Mouse (Mus musculus) gastrocnemius, postnatal 4 days (tissue): ENCODE measurements around the gene Pnma1. TPM values are rescaled to one million over a fixed set of nuclear protein-coding genes. Genes with fewer than 3 reads are reported as not detected.

Source experiments
- DNase-seq, 2 experiments: peaks; one replicate each; pipeline ENCODE4 v3.0.0; 2021 to 2022; ENCODE audit warnings: low spot score in 2 of 2, mixed read lengths in 2 of 2
- total RNA-seq, 2 experiments: library from RNA; stranded (reverse); gene quantifications; 2 replicates each; pipeline ENCODE4 v1.2.3; 2021

Pnma1 gene
- total RNA-seq, 2 experiments from 2014 or later: 0.54 to 0.81 TPM

DNA sequence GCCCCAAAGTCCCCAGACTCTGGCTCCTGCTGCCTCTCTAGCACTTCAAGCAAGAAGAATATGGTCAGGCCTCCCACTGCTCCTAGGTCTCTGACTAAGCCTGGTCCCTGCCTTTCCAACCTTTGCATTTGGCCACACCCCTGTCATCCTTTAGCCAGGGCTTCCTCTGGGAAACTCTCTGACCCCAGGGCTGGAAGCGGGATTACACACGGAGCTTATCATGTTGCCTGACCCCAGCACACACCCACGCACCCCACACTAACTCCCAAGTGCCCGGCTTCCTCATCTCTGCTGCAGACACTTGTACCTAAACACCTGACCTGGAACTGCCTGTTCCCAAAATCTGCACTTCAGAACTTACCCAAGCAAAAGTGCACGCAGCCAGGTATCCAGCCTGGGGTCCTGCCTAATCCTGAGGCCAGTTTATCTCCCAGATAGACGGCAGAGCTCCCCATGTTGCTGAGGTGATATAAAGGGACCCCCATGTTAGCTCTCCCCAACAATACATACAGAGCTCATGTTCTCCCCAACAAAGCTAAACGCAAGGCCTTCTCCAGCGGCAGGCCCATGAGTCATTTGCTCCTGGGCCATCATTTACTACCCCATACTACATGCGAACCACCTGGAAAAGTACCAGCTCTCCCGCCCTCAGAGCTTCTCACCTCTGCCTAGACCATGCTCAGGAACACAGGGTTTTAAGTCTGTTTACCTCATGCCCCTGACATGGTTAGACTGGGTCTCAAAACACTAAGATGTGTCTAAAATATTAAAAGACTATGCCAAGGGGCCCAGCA, 30.6 kb upstream of the Pnma1 start:
- DNase-seq: no peak

DNA sequence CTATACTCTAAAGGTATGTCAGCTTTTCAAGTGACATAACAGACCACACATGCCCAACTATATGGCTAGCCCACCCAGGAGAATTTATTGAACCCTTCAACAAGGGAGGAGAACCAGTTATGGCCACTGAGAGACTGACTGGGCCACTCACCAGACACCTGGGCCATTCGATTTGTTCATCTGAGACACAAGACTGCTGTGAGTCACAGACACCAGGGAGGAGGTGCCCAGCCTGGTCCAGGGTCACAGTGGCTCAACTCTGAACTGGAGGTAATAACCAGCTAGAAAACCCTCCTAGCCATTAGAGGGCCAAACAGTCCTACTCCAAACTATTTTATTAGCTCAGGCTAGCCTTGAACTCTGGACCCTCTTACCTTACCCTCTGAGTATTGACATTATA, 29.8 kb upstream of the Pnma1 start:
- no peak for DNase-seq

DNA sequence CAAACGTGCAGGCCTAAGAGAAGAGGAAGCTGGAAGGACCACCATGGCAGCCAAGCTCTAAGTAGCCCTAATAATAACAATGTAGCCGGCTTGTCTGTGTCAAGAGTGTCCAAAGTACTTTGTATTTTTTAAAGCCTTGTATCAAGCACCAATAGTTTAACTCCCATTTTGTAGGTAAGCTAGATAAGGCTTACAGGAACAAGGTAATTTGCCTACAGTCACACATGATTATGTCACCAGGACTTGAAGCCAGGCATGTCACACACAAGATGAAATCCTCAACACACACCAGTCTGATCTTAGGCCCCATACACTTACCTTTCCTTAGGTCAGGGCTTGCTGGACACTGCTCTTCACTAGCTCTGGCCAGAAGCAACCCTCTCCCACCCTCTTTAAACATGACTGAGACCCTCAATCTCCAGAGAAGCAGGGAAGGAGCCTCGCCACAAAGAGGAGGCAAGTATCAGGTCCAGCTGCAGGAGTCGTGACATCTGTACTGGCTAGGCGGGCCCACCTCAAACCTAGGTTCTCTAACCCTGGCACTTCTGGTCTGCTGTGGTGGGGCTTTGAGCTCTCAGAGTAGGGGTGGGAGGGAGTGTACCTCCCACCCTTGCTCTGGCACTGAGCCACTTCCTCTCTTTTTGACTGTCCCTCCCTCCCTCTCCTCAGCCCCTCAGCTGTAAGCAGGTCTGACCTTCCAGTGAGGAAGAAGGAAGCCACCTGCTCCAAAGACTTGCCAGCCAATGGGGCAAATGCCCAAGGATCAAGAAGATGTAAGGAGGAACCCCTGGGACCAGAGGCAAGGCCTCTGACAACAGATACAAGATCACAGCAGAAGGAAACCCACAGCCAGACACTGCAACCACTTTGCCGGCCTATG, 28.8 kb upstream of the Pnma1 start:
- DNase-seq: no peak

DNA sequence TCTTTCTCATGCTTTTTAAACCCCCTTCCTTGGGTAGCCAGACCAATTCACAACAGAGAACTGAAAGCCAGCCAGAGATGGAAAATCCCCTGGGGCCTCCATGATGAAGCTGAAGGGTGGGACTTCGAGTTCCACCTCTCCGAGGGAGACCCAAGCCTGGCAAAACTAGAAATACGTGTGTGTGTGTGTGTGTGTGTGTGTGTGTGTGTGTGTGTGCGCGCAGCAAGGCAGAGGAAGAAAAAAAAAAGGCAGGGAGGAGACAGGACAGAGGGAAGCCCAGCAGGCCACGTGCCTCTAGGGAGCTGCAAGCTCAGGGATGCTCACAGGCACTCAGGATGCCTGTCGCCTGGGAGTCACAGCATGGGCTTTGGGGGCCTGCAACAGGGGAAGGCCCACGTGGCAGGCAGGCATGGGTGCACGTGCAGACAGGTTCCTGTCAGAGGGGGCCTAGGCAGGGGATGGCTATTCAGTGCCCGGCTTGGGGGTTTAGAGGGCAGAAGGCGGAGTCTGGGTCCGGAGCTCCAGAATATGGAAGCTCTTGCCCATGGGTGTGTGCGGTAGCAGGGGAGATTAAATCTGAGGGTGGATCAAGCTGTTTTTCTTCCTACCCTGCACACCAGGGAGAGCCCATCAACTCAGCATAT, 28.0 kb upstream of the Pnma1 start:
- DNase-seq: peak in 1 of 2 experiments; percentile 50

DNA sequence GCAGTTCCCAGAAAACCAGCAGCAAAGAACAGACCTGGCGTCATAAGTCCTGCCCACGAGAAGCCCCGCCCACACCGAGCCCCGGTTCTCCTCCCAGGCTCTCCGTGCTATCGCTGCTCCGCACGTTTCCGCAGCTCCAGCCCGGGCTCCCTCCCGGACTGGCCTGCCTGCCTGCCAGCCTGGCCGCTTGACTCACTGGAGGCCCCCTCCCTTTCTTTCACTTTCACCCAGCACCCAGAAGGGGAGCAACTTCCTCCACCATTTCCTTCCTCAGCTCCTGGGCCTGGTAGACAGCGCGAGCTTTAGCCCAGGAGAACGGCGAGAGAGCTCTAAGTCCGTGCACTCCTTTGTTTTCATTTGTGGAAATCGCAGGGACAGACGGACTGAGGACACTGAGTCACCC, 27.4 kb upstream of the Pnma1 start:
- peak in 1 of 2 experiments; percentile 84 for DNase-seq

DNA sequence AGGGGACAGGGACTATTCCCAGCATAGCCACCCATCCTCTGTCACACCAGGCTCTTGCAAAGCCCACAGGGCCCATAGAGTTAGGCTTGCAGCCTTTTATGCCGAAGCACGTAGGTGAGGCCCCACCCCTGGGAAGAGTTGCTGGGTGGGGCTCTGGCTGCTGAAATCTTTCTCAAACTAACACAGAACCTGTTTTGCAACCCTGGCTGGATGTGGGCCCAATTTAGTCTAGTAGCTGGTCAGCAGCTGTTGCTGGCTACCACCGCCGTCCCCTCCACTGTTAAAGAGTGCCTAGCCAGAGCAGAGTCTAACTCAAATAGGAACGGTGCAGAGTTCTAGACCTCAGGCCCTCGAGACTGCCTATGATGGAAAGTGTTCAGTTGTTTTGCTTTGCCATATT, 26.6 kb upstream of the Pnma1 start:
- DNase-seq: peak in 1 of 2 experiments; percentile 69

DNA sequence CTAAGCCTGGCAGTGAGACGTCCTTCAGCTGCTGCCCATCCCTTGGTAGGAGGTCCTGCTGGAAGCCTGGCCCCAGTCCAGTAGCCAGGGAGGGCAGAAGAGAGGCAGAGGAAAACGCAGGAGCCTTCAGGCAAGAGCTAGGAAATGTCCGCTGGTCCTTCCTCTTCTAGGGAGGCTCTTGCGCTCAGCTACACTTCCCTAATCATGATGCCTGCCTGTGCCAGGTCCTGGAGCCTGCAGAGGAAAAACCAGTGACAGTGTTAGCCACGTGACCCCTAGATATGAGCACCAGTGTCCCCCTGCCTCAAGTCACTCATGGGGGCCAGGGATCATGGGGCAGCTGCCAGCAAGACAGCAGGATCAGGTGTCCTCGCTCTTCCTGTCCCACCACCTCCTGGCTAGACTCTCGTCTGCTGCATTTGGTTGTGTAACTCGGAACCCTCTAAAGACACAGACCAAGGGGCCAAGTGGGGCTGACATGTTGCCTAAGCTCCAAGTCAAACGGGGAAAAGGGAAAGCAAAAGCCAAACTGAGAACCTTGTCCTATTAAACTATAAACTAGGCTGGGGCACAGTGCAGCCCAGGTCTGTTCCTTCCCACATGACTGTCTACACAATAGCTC, 26.0 kb upstream of the Pnma1 start:
- DNase-seq: no peak

DNA sequence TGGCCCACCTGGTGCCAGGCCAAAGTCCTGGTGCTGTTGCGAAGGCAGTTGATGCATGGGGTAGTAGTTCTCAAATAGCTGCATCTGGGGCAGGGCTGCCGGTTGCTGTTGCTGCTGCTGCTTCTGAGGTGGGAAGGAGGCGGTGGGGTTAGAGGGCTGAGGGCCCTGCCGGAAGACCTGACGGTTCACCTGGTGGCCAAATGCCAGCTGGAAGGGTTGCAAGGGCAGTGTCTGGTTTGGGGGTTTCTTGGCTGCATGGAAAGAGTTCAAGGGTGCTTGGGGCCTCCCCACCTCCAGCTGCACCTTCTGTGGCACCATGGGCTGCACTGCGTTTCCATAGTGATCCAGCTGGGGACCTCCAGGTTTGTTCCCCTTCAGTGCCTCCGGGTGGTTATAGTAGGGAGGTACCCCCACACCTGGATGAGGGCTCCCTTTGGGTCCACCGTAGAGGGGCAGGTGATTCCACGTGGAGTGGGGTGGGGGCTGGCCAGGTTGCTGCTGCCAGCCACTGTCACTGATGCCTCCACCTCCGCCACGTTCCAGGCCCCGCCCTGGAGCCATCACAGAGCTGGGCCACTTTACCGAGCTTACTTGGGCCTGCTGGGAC, 25.1 kb upstream of the Pnma1 start:
- no peak for DNase-seq

DNA sequence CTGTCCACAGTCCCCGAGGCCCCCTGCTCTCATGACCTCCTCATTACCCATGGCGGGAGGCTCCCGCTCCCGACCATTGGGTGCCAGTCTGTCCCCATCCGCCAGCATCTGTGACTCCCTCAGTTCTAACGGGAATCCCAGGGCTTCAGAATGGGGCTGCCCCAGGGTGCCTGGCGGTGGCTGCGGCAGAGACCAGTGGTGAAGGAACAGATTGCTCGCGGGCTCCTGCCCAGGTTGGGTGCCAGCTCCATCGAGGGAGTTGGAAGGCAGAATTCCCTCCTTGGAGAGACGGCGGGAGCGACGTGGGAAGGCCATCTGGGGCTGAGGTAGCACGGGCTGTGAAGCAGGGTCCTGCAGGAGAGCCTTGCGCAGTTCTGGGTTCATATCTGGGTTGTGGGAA, 24.6 kb upstream of the Pnma1 start:
- DNase-seq: no peak

DNA sequence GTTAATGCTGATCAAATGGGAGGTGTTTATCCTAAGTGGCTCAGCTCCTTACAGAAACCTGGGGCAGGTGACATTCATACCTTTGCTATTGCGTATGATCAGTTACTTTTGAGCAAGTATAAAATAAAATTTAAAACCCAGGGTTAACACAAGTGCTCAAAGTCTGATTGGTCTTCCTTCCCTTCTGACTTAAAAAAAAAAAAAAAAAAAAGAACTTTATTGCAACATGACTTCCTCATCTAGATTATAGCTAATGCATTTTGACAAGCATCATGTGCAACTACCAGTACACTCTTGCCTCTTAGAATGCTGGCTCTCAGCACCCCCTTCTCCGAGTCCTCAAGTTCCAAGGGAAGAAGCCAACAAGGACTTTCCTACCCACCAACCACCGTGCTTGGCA, 23.9 kb upstream of the Pnma1 start:
- no peak for DNase-seq

DNA sequence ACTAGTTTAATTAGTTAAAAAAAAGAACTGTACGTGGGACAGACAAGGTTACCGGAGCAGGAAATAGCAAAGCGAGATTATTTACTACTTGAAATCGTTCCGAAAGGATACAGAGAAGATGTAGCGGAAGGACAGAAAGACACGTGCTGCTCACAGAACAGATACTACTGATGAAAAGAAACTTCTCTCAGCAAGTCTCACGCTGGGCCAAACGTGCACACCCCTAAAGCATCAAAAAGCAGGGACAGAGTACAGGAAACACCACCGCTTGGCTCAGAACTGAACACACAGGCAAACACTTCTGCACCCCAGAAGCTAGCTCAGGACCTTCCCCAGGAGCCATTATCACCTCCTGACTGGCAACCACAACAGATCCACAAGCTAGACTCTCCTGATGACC, 22.3 kb upstream of the Pnma1 start:
- DNase-seq: no peak

DNA sequence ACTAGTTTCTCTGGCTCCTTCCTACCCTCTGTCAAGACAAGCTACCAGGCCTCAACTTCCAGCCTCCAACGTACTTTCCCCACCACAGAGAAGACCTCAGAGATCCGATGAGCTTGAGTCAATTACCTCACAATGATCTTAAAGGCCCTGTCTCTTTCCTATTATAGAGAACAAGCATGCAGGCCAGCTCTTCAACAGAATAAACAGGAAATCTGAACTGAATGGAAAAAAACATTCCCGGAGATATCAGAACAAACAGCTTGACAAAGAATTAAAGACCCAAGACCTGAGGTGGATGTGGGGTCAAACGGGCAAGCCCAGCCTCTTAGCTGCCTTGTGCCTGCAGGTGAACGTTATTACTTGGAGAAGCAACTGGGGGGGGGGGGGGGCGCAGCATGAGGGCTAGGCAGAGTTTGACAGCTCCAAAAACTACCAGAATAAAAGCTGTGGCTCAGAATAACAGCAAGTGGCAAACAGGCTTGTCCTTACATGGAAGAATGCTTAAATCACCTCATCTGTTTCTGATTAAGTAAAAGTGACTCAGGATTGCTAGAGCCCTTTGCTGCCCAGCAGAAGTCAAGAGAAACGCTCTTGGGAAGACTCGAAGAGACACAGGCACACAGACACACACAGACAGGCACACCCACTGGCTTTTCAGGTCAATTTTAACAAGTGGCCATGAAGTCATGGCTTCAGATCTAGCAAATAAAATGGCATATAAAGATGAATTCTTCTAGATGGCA, 17.5 kb upstream of the Pnma1 start:
- no peak for DNase-seq

DNA sequence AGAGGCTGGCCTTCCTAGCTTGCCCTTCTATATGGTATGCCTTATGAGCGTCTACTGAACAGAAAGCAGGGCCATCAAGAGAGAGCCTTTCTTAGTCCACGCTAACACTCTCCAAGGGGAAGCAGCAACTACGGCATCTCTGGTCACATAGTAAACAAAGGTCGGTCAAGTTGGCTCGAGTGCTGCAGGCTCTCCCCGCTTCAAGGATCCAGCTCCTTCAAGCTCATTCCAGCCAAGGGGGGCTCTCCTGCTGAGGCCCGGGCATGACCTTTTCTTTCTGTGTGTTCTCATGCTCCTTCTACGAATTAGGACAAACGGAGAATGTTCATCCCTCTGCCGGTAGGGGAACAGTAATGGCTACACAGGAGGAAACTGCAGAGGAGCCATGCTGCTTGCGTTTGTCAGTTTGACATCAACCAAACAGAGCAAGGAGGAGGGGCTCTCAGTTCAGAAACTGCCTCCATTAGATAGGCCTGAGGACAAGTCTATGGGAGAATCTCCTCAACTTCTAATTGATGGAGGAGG, 15.4 kb upstream of the Pnma1 start:
- DNase-seq: no peak

DNA sequence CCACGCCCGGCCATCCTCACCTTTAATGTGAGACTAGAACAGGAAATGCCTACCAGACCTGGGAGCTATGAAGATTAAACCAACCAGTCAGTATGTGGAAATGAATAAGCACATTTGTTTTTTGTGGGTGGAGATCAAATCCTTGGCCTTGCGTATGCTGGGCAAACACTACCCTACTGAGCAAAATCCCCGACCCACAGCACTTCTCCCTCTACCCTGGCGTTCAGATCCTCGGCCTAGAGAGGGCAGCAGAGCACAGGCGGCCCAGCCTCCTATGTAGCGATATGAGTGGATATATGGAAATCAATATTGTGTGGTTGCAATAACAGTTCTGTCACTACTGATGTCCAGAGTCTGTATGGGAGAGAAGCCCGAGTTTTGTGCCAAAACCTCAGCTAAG, 14.8 kb upstream of the Pnma1 start:
- no peak for DNase-seq

DNA sequence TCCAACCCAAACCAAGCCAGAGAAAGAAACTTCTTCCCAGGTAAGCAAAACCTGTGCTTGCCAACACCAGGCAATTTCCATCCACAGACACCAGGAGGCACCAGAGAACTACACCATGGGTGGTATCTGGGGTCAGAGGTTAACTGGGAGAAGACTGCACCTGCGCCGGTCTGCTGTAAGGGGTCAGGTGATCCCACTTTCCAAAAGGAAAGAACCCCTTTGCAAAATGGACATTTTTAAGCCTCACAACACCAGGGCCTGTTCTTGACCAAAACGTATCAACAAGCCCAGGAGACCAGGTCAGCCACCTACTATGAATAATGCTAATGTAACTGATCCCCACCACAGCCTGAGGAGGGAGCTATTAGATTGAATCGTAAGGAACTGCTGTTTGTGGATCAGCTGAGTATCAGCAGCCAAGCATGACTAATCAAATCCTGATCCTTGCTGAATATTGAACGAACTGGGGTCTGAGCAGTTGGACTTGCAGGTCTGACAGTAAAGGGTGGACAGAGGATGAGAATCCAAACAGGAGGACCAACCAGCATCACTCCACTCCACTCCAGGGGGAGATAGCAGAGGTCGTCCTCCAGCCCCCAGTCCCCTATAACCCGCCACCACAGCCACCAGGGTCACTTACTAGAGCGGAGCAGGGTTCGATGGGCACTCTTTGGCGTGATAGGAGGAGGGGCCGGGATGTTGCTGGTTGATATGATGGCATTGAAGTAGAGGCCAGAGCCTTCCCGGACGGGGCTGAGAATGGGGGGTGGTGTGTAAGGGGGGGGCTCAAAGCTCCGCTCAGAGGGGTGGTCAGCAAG, 13.5 kb upstream of the Pnma1 start:
- no peak for DNase-seq

DNA sequence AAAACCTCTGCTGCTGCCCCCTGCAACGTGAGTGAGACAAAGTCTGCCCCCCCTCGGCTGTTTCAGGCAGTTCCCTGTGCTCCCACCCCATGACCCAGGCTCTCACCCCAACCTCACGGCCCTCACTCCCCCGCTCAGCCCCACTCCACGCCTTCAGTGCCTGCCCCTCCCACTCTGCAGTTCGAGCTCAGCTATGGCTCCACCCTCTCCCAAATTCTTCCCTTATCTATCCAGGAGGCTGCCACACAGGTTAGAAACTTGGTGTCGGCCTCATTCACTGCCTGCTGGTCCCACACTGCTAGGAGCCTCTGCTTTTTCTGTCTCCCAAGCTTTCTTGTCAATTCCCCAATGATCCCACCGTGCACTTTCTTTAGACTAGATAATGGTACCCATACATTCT, 12.8 kb upstream of the Pnma1 start:
- no peak for DNase-seq

DNA sequence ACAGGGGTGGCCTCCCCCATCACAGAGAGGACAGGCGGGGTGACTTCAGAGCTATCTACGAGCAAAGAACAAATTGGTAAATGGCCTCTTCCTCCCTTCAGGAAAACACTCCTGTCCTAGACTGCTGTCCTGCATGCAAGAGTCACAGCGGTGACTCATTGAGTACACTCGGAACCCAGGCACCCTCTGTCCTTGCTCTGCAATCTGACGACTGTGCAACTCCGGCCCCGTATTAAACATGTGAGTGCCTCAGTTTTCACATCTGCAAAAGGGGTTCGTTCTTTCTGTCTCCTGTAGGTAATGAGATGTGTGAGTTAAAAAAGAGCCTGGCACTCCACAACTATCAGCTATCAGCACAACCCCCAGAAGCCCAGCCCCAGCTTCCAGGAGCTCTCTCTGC, 12.2 kb upstream of the Pnma1 start:
- no peak for DNase-seq

DNA sequence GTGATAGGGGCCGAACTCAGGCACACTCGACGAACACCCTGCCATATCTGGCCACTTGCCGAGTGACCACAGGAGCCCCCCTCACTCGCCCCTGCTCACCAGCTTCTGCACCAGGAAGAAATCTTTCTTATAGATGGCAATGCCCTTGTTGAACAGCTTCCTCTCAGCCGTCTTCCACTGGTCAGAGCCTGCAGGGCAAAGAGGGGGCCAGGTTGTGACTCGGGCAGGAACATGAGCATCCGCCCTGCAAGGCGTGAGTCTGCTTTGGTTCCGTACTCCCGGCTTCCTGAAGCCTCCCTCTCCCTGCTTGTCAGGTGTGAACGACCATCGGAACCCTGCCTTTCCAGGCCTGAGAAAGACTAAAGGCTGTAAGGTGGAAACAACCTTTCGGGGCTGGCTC, 9.9 kb upstream of the Pnma1 start:
- no peak for DNase-seq

DNA sequence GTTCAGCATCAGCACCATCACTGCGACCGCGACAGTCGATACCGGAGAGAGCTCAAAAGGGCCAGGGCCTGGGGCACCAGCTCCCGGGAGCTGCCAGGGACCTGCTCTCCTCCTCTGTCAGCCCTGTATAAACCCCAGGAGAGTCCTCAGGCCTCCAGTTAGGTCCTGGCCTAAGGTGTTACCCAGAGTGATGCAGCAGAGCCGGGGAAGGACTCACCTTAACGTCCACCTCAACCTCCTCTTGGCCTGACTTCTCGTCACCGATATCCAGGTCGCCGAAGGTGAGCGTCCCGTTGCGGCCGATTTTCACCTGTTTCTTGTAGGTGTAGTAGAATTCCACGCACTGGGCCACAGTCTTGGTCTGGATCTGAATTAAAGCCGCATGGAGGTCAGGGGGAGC, 7.9 kb upstream of the Pnma1 start:
- no peak for DNase-seq
